In the genomic region with DNA sequence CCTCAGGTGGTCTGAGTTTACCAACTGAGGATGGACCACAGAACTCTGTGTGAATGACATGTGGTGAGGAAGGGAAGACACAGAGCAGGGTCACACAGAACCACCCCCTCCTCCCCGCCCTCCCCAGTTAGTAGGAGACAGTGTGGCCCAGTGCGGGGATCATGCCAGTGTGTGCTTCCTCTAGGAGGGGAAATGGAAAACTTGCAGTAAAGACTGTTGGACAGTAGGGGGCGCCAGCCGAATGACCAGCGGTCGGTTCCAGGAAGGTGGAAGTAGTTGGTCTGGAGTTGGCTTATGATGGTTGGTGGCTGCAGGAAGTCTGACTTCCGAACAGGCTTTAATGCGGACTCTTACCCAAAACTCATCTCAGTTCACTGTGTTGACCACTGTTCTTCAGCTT, we compare ENCODE assay signal across 9 mouse cellular contexts.
DNase-seq lines count a peak whose midpoint lies in the region; ATAC-seq and TF ChIP-seq lines count a peak whose summit lies in the region.
"Had no signal": no experiment of that assay in that cellular context is flagged by ENCODE, and none has a peak within 500 bp of the region (broad histone marks: within the 10 kb centered on the region; RNA-seq: fewer than 3 reads in every experiment).

No protein-coding gene starts in this region.

- H3K27me3 ChIP-seq in liver, embryonic 14.5 days (ENCODE audit: control insufficient read depth, insufficient read depth, low read length), result no peaks in the 10 kb centered on the region
- no peaks in the 10 kb centered on the region for H3K27me3 ChIP-seq in small intestine, adult 2 months (ENCODE audit: control insufficient read depth, insufficient read depth, low read length)

- no peak for TF ChIP-seq POLR2A in small intestine, adult 2 months (IDR thresholded peaks at IDR 0.05; ENCODE audit: low read depth, low read length)

- 5% methylated on average over 8 of the region's 8 CpGs for WGBS in liver, embryonic 14.5 days (ENCODE audit: insufficient replicate concordance)
- 14% methylated on average over 8 of the region's 8 CpGs for WGBS in small intestine, adult 2 months

- intact Hi-C loops in heart, postnatal 36 days (cut with DNase I), result loop anchor here (1.0 to 2.0 kb wide), 2 partner anchors 49 to 188 kb away; no protein-coding TSS in a partner anchor

- H3K4me2 ChIP-seq in liver, embryonic 14.5 days (ENCODE audit: low read depth), result no peak overlapping the region
- H3K4me2 ChIP-seq: neural tube, embryonic 13.5 days had no signal

- H3K9me3 ChIP-seq in liver, embryonic 14.5 days (ENCODE audit: control insufficient read depth, low read length), result no peaks in the 10 kb centered on the region
- H3K9me3 ChIP-seq: neural tube, embryonic 13.5 days had no signal

- H3K27ac ChIP-seq in liver, embryonic 14.5 days, result no peak overlapping the region
- H3K27ac ChIP-seq in small intestine, adult 2 months (ENCODE audit: insufficient read depth, low read depth, low read length), result no peak overlapping the region
- H3K27ac ChIP-seq: neural tube, embryonic 13.5 days had no signal

- peak; percentile 30 to 50 for DNase-seq in left cerebral cortex, adult 18-20 months (ENCODE audit: low spot score in 2 of 2)
- DNase-seq in left cerebral cortex, adult 8-10 months (ENCODE audit: low spot score in 2 of 2), result no peak
- DNase-seq in NIH3T3 (ENCODE audit: low read depth), result peak; percentile 57
- DNase-seq in heart, postnatal 36 days, result peak; percentile 66 to 70
- DNase-seq in liver, embryonic 14.5 days (ENCODE audit: low read depth in 3 of 3, low spot score in 3 of 3), result peak; percentile 18 to 35 (median 33)

- ATAC-seq in common myeloid progenitor, adult 5-6 weeks (replicated peaks; ENCODE audit: low read depth, poor library complexity, severe bottlenecking), result peak; percentile 88
- peak; percentile 21; the same call in 1 of the 2 replicates for ATAC-seq in liver, embryonic 14.5 days (ENCODE audit: insufficient read depth)
- ATAC-seq in frontal cortex, adult (ENCODE audit: low TSS enrichment), result no peak

- no peaks in the 10 kb centered on the region for H3K36me3 ChIP-seq in liver, embryonic 14.5 days (replicated peaks; ENCODE audit: control insufficient read depth, insufficient read depth, low read depth)
- H3K36me3 ChIP-seq in small intestine, adult 2 months (ENCODE audit: control insufficient read depth, insufficient read depth, low read length), result no peaks in the 10 kb centered on the region
- H3K36me3 ChIP-seq: neural tube, embryonic 13.5 days had no signal

- TF ChIP-seq CTCF in liver, embryonic 14.5 days (IDR thresholded peaks at IDR 0.05; ENCODE audit: low read depth), result peak; percentile 94
- TF ChIP-seq CTCF in small intestine, adult 2 months (IDR thresholded peaks at IDR 0.05; ENCODE audit: extremely low read depth, insufficient read length, insufficient replicate concordance, low read depth, low read length), result peak; percentile 86; the same call in 1 of the 2 replicates

- H3K4me3 ChIP-seq in liver, embryonic 14.5 days (ENCODE audit: insufficient read depth in 1 of 2, low read depth in 2 of 2, low read length in 2 of 2), result no peak overlapping the region
- H3K4me3 ChIP-seq in small intestine, adult 2 months (ENCODE audit: low read depth, low read length), result no peak overlapping the region
- H3K4me3 ChIP-seq: neural tube, embryonic 13.5 days had no signal

- peaks cover 0 to 7% of the 10 kb centered on the region in 2 experiments; a peak in 1 of 4 replicates for H3K4me1 ChIP-seq in liver, embryonic 14.5 days (replicated peaks; ENCODE audit: control insufficient read depth in 2 of 2, insufficient read depth in 2 of 2, low read length in 1 of 2)
- H3K4me1 ChIP-seq in small intestine, adult 2 months (ENCODE audit: control insufficient read depth, insufficient read depth, insufficient read length, low read length), result no peaks in the 10 kb centered on the region
- H3K4me1 ChIP-seq: neural tube, embryonic 13.5 days had no signal

- TF ChIP-seq EP300 in liver, embryonic 14.5 days (IDR thresholded peaks at IDR 0.05; ENCODE audit: low read depth), result no peak

- no peak overlapping the region for H3K9ac ChIP-seq in liver, embryonic 14.5 days (replicated peaks)
- H3K9ac ChIP-seq: neural tube, embryonic 13.5 days had no signal

Comparison
In these comparisons a context has a peak if more than half of its experiments do, and no peak if none do; other contexts are left out.
1. DNase-seq: peak in left cerebral cortex, adult 18-20 months (2 of 2), NIH3T3 (single experiment), heart, postnatal 36 days (2 of 2) and liver, embryonic 14.5 days (3 of 3); none in left cerebral cortex, adult 8-10 months (0 of 2).